Mouse (Mus musculus) kidney, adult 2 months (tissue): ENCODE results near the gene Vmn2r113.
"Not testable (repeated sequence)": the region's sequence is repeated elsewhere in the genome, so short reads cannot be mapped to it uniquely, and the experiment has no call there.

Experiments
- CTCF ChIP-seq: fragments of 200-500 bp; conservative IDR thresholded peaks from 2 replicates; pipeline ENCODE4 v1.5.1; 2011; ENCODE audit warnings: low read depth, mild to moderate bottlenecking, control low read depth, low read length, moderate library complexity, mixed read lengths; ENCODE audit not compliant: insufficient read depth, insufficient read length
- POLR2A ChIP-seq: fragments of 200-500 bp; IDR thresholded peaks from one replicate; pipeline ENCODE4 v1.6.1; 2011; ENCODE audit warnings: low read depth, low read length, control low read depth

- not testable (repeated sequence) for TF ChIP-seq CTCF, POLR2A
Measured at GRCm38 (mm10) chr17:22942684-22943083, at the start of gene Vmn2r113.
